Comparison of ENCODE assay signal across 8 mouse cellular contexts in genomic region chr16:24449806-24450205, GRCm38 (mm10). TPM values are rescaled to one million over a fixed set of nuclear protein-coding genes. Genes with fewer than 3 reads are reported as not detected.
DNase-seq lines count a peak whose midpoint lies in the region; ATAC-seq and TF ChIP-seq lines count a peak whose summit lies in the region.

No protein-coding gene starts in this region.

- peak; percentile 64; the same call in 1 of the 2 replicates for TF ChIP-seq EP300 in heart, adult 2 months (IDR thresholded peaks at IDR 0.05; ENCODE audit: insufficient read depth, low read depth, low read length)

- DNase-seq in heart, adult 2 months, result peak; percentile 55 to 66
- DNase-seq in kidney, adult 9 months, result peak; percentile 93
- DNase-seq in right cerebral cortex, postnatal 14 days, result no peak
- no peak for DNase-seq in forebrain, embryonic 11.5 days (ENCODE audit: low spot score)

- 7% methylated on average over 8 of the region's 8 CpGs for WGBS in midbrain, embryonic 12.5 days
- 21% methylated on average over 8 of the region's 8 CpGs for WGBS in midbrain, embryonic 16.5 days
- WGBS in heart, adult 2 months, result 53% methylated on average over 8 of the region's 8 CpGs
- WGBS in stomach, embryonic 16.5 days, result 20% methylated on average over 8 of the region's 8 CpGs
- 17% methylated on average over 7 of the region's 8 CpGs for WGBS in forebrain, embryonic 11.5 days
- 21% methylated on average over 8 of the region's 8 CpGs for WGBS in forebrain, embryonic 13.5 days

- intact Hi-C loops in heart, adult 2 months (cut with DNase I), result no loop called here

- no peaks in the 10 kb centered on the region for H3K9me3 ChIP-seq in midbrain, embryonic 12.5 days
- no peaks in the 10 kb centered on the region for H3K9me3 ChIP-seq in midbrain, embryonic 16.5 days (replicated peaks; ENCODE audit: control insufficient read depth, low read length, poor library complexity, severe bottlenecking)
- H3K9me3 ChIP-seq in stomach, embryonic 16.5 days (replicated peaks; ENCODE audit: control insufficient read depth, low read length), result no peaks in the 10 kb centered on the region
- no peaks in the 10 kb centered on the region for H3K9me3 ChIP-seq in forebrain, embryonic 11.5 days (ENCODE audit: control insufficient read depth, low read length)
- H3K9me3 ChIP-seq in forebrain, embryonic 13.5 days (replicated peaks), result no peaks in the 10 kb centered on the region

- H3K79me2 ChIP-seq in heart, adult 2 months (replicated peaks; ENCODE audit: control insufficient read depth, insufficient read depth, low read length), result peaks cover 4% of the 10 kb centered on the region

- no peak for TF ChIP-seq CTCF in heart, adult 2 months (IDR thresholded peaks at IDR 0.05)

- 0 out of 2 replicates have a peak overlapping the region, but pooled peaks have one; percentile 1 for H3K4me2 ChIP-seq in midbrain, embryonic 12.5 days (replicated peaks)
- H3K4me2 ChIP-seq in midbrain, embryonic 16.5 days (ENCODE audit: low read length), result no peak overlapping the region
- peak overlapping the region; percentile 40 for H3K4me2 ChIP-seq in stomach, embryonic 16.5 days (ENCODE audit: low read depth, low read length)
- no peak overlapping the region for H3K4me2 ChIP-seq in forebrain, embryonic 11.5 days (ENCODE audit: low read depth, low read length, severe bottlenecking)
- H3K4me2 ChIP-seq in forebrain, embryonic 13.5 days, result no peak overlapping the region

- no peak overlapping the region for H3K27ac ChIP-seq in midbrain, embryonic 12.5 days (replicated peaks)
- no peak overlapping the region for H3K27ac ChIP-seq in midbrain, embryonic 16.5 days (ENCODE audit: low read length)
- peak overlapping the region; percentile 28 for H3K27ac ChIP-seq in heart, adult 2 months
- H3K27ac ChIP-seq in stomach, embryonic 16.5 days (ENCODE audit: low read length), result peak overlapping the region; percentile 2; the same call in 1 of the 2 replicates
- no peak overlapping the region for H3K27ac ChIP-seq in forebrain, embryonic 11.5 days (ENCODE audit: low read depth, low read length)
- no peak overlapping the region for H3K27ac ChIP-seq in forebrain, embryonic 13.5 days

- H3K4me3 ChIP-seq in midbrain, embryonic 12.5 days, result no peak overlapping the region
- H3K4me3 ChIP-seq in midbrain, embryonic 16.5 days (ENCODE audit: low read depth, low read length), result no peak overlapping the region
- no peak overlapping the region for H3K4me3 ChIP-seq in heart, adult 2 months
- peak overlapping the region; percentile 26 for H3K4me3 ChIP-seq in stomach, embryonic 16.5 days (replicated peaks; ENCODE audit: low read length)
- no peak overlapping the region for H3K4me3 ChIP-seq in forebrain, embryonic 11.5 days (ENCODE audit: low read depth, low read length)
- no peak overlapping the region for H3K4me3 ChIP-seq in forebrain, embryonic 13.5 days

- ATAC-seq in midbrain, embryonic 12.5 days (ENCODE audit: low FRiP score, low read depth), result no peak
- ATAC-seq in midbrain, embryonic 16.5 days, result no peak
- no peak; the same call in 1 of the 2 replicates for ATAC-seq in stomach, embryonic 16.5 days (ENCODE audit: insufficient read depth, low FRiP score)
- no peak for ATAC-seq in forebrain, embryonic 11.5 days (replicated peaks; ENCODE audit: low FRiP score)
- no peak for ATAC-seq in forebrain, embryonic 13.5 days

- H3K4me1 ChIP-seq in midbrain, embryonic 12.5 days, result peaks cover 12% of the 10 kb centered on the region
- H3K4me1 ChIP-seq in midbrain, embryonic 16.5 days (ENCODE audit: control insufficient read depth, insufficient read depth, low read length), result peaks cover 3% of the 10 kb centered on the region; the same call in 1 of the 2 replicates
- H3K4me1 ChIP-seq in heart, adult 2 months (ENCODE audit: control insufficient read depth, insufficient read depth, low read length), result peaks cover 21% of the 10 kb centered on the region
- H3K4me1 ChIP-seq in stomach, embryonic 16.5 days (ENCODE audit: control insufficient read depth, insufficient read depth, low read length), result peaks cover 42% of the 10 kb centered on the region
- H3K4me1 ChIP-seq in forebrain, embryonic 11.5 days (replicated peaks; ENCODE audit: control insufficient read depth, insufficient read depth, low read length), result peaks cover 1% of the 10 kb centered on the region; the same call in 1 of the 2 replicates
- H3K4me1 ChIP-seq in forebrain, embryonic 13.5 days, result peaks cover 26% of the 10 kb centered on the region; the same call in 1 of the 2 replicates

- no peak overlapping the region for H3K9ac ChIP-seq in midbrain, embryonic 12.5 days (replicated peaks)
- H3K9ac ChIP-seq in midbrain, embryonic 16.5 days (ENCODE audit: low read depth, low read length), result no peak overlapping the region
- H3K9ac ChIP-seq in heart, adult 2 months (ENCODE audit: low read depth, low read length), result no peak overlapping the region
- peak overlapping the region; percentile 34 for H3K9ac ChIP-seq in stomach, embryonic 16.5 days (ENCODE audit: low read length)
- H3K9ac ChIP-seq in forebrain, embryonic 11.5 days (ENCODE audit: low read length), result no peak overlapping the region
- no peak overlapping the region for H3K9ac ChIP-seq in forebrain, embryonic 13.5 days

- no peak for TF ChIP-seq POLR2A in heart, adult 2 months (IDR thresholded peaks at IDR 0.05; ENCODE audit: insufficient read depth, low read depth, low read length)

- no peaks in the 10 kb centered on the region for H3K27me3 ChIP-seq in midbrain, embryonic 12.5 days
- H3K27me3 ChIP-seq in midbrain, embryonic 16.5 days (ENCODE audit: control insufficient read depth, insufficient read depth, low read depth, low read length), result no peaks in the 10 kb centered on the region
- no peaks in the 10 kb centered on the region for H3K27me3 ChIP-seq in heart, adult 2 months (ENCODE audit: control insufficient read depth, insufficient read depth, low read length)
- no peaks in the 10 kb centered on the region for H3K27me3 ChIP-seq in stomach, embryonic 16.5 days (ENCODE audit: control insufficient read depth, insufficient read depth, low read length)
- no peaks in the 10 kb centered on the region for H3K27me3 ChIP-seq in forebrain, embryonic 11.5 days (ENCODE audit: control insufficient read depth, insufficient read depth, low read length)
- no peaks in the 10 kb centered on the region for H3K27me3 ChIP-seq in forebrain, embryonic 13.5 days

- H3K36me3 ChIP-seq in midbrain, embryonic 12.5 days, result no peaks in the 10 kb centered on the region
- H3K36me3 ChIP-seq in midbrain, embryonic 16.5 days (ENCODE audit: control insufficient read depth, insufficient read depth, low read length), result no peaks in the 10 kb centered on the region
- H3K36me3 ChIP-seq in heart, adult 2 months (ENCODE audit: control insufficient read depth, insufficient read depth, low read length), result peaks cover 5% of the 10 kb centered on the region
- H3K36me3 ChIP-seq in stomach, embryonic 16.5 days (ENCODE audit: control insufficient read depth, insufficient read depth, low read length), result no peaks in the 10 kb centered on the region
- no peaks in the 10 kb centered on the region for H3K36me3 ChIP-seq in forebrain, embryonic 11.5 days (ENCODE audit: control insufficient read depth, insufficient read depth, low read length)
- H3K36me3 ChIP-seq in forebrain, embryonic 13.5 days (ENCODE audit: poor library complexity, severe bottlenecking), result no peaks in the 10 kb centered on the region

RNA-seq across cellular contexts. Expression of gene Lpp, which starts 56.5 kb away (rescaled TPM):
- 18.8 and 20.7 TPM in 2 replicates for polyA plus RNA-seq in midbrain, embryonic 12.5 days (2016; fragmentation: Nextera tagmentation; extraction: Ambion mirVana)
- 10.3 and 10.7 TPM in 2 replicates for polyA plus RNA-seq in midbrain, embryonic 16.5 days (2015; fragmentation: Nextera tagmentation; extraction: Ambion mirVana)
- total RNA-seq in heart, adult 2 months (2021), result 10 to 100 TPM; 23.6 to 25.1 TPM
- 7.7 and 14.3 TPM in 2 replicates for polyA plus RNA-seq in heart, adult 2 months (2012; rRNA removed)
- polyA plus RNA-seq in stomach, embryonic 16.5 days (2015; fragmentation: Nextera tagmentation; extraction: Ambion mirVana), result 79.4 and 89.8 TPM in 2 replicates
- 20.4 and 22.1 TPM in 2 replicates for polyA plus RNA-seq in forebrain, embryonic 11.5 days (2014; fragmentation: Nextera tagmentation; extraction: Ambion mirVana)
- 9.4 and 10.8 TPM in 2 replicates for polyA plus RNA-seq in forebrain, embryonic 13.5 days (2015; fragmentation: Nextera tagmentation; extraction: Ambion mirVana)

Comparison
In these comparisons a context has a peak if more than half of its experiments do, and no peak if none do; other contexts are left out.
1. H3K4me2 ChIP-seq: peak in midbrain, embryonic 12.5 days (single experiment) and stomach, embryonic 16.5 days (single experiment); none in midbrain, embryonic 16.5 days (single experiment), forebrain, embryonic 11.5 days (single experiment) and forebrain, embryonic 13.5 days (single experiment).
2. H3K27ac ChIP-seq: peak in heart, adult 2 months (single experiment) and stomach, embryonic 16.5 days (single experiment); none in midbrain, embryonic 12.5 days (single experiment), midbrain, embryonic 16.5 days (single experiment), forebrain, embryonic 11.5 days (single experiment) and forebrain, embryonic 13.5 days (single experiment).
3. DNase-seq: peak in heart, adult 2 months (2 of 2) and kidney, adult 9 months (single experiment); none in right cerebral cortex, postnatal 14 days (single experiment) and forebrain, embryonic 11.5 days (single experiment).